Mouse (Mus musculus) spleen, adult 18-20 months (tissue): ENCODE results near the gene Kidins220.

Source experiments
- DNase-seq, 2 experiments: peaks; one replicate each; pipeline ENCODE4 v3.0.0; 2022; ENCODE audit warnings: mixed read lengths in 2 of 2

Kidins220 gene

GRCm38 (mm10) chr12:25093241-25093774, 118.6 kb downstream of the Kidins220 start:
- DNase-seq = no peak

- peak in 1 of 2 experiments; percentile 24 for DNase-seq
Measured at GRCm38 (mm10) chr12:25094621-25095521, 120.1 kb downstream of the Kidins220 start.

GRCm38 (mm10) chr12:25095538-25095937, 120.8 kb downstream of the Kidins220 start:
- DNase-seq = no peak

- DNase-seq = peak; percentile 91 to 93
Measured at GRCm38 (mm10) chr12:25095974-25096639, 121.4 kb downstream of the Kidins220 start.

- DNase-seq = peak in 1 of 2 experiments; percentile 32
Measured at GRCm38 (mm10) chr12:25096640-25097051, 121.9 kb downstream of the Kidins220 start.

GRCm38 (mm10) chr12:25097052-25097209, 122.2 kb downstream of the Kidins220 start, which contains the start of gene Id2:
Id2 (minus strand) TSS chr12:25097140.
- no peak for DNase-seq

GRCm38 (mm10) chr12:25097210-25098160, 122.8 kb downstream of the Kidins220 start:
- DNase-seq = peak in 1 of 2 experiments; percentile 22

GRCm38 (mm10) chr12:25098161-25098550, 123.4 kb downstream of the Kidins220 start:
- no peak for DNase-seq

GRCm38 (mm10) chr12:25098561-25099312, 124.0 kb downstream of the Kidins220 start:
- DNase-seq = peak; percentile 77 to 78

GRCm38 (mm10) chr12:25099313-25099562, 124.5 kb downstream of the Kidins220 start:
- peak in 1 of 2 experiments; percentile 30 for DNase-seq

GRCm38 (mm10) chr12:25099563-25100408, 125.1 kb downstream of the Kidins220 start:
- DNase-seq = peak in 1 of 2 experiments; percentile 23

- peak in 1 of 2 experiments; percentile 49 for DNase-seq
Measured at GRCm38 (mm10) chr12:25100411-25101217, 125.9 kb downstream of the Kidins220 start.

GRCm38 (mm10) chr12:25101389-25101788, 126.7 kb downstream of the Kidins220 start:
- DNase-seq = no peak

GRCm38 (mm10) chr12:25103911-25104310, 129.2 kb downstream of the Kidins220 start:
- no peak for DNase-seq

GRCm38 (mm10) chr12:25104541-25104940, 129.8 kb downstream of the Kidins220 start:
- no peak for DNase-seq

GRCm38 (mm10) chr12:25108865-25109264, 134.1 kb downstream of the Kidins220 start:
- no peak for DNase-seq

GRCm38 (mm10) chr12:25109971-25110681, 135.4 kb downstream of the Kidins220 start:
- DNase-seq = no peak

GRCm38 (mm10) chr12:25110682-25111078, 136.0 kb downstream of the Kidins220 start:
- DNase-seq = no peak
